Mouse (Mus musculus): ENCODE data around the gene Nubpl. TPM values are rescaled to one million over a fixed set of nuclear protein-coding genes. Genes with fewer than 3 reads are reported as not detected.
A peak's percentile ranks its signal among the peaks of the same experiment; 100 is the strongest.
"Not testable (repeated sequence)": the region's sequence is repeated elsewhere in the genome, so short reads cannot be mapped to it uniquely, and the experiment has no call there.

Nubpl gene
- polyA plus RNA-seq (2015; fragmentation: Nextera tagmentation; extraction: Ambion mirVana): 9.0 and 10.9 TPM in 2 replicates

GRCm38 (mm10) chr12:52097650-52098070 lies at the start of gene Nubpl:
Gene Nubpl (plus strand): TSS chr12:52097737.
- Histone ChIP-seq H3K36me3 (no peaks in the 10 kb centered on the region), H3K4me3 (peak within 1 kb of the TSS; percentile 99), H3K27me3 (no peaks in the 10 kb centered on the region), H3K27ac (peak within 1 kb of the TSS; percentile 65), H3K9me3 (replicated peaks) (no peaks in the 10 kb centered on the region), H3K4me1 (replicated peaks) (0 out of 2 replicates have a peak, but pooled peaks cover 6% of the 10 kb centered on the region), H3K4me2 (peak within 1 kb of the TSS; percentile 69), H3K9ac (peak within 1 kb of the TSS; percentile 94)
- WGBS: under 1% methylated on average over 32 of the region's 32 CpGs
- ATAC-seq (replicated peaks; ENCODE audit: insufficient number of reproducible peaks, insufficient read depth, low FRiP score, low read depth): peak; percentile 93

DNA sequence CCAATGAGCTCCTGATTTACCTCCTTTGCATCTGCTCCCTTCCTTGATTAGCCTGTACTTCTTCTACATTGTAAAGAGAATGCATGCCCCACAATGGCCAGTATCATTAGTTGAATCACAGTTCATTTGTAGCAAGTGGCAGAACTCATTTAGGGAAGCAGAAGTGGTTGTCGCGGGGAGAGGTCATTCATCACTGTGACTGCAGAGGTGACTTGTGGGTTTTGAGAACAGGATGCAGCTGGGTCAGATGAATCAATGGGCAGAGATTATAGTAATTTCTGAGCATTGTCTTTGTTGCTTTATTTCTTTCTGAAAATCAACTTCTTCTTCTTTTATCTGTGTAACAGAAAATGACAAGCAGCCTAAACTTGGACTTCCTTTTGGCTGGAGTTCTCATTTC lies 48.2 kb upstream of the Nubpl start:
- Histone ChIP-seq H3K27me3 (no peaks in the 10 kb centered on the region), H3K9ac (no peak overlapping the region), H3K27ac (no peak overlapping the region), H3K9me3 (replicated peaks) (no peaks in the 10 kb centered on the region), H3K4me1 (replicated peaks) (no peaks in the 10 kb centered on the region), H3K36me3 (no peaks in the 10 kb centered on the region), H3K4me2 (no peak overlapping the region), H3K4me3 (no peak overlapping the region)
- 58% methylated on average over 2 of the region's 2 CpGs for WGBS
- no peak for ATAC-seq (replicated peaks; ENCODE audit: insufficient number of reproducible peaks, insufficient read depth, low FRiP score, low read depth)

DNA sequence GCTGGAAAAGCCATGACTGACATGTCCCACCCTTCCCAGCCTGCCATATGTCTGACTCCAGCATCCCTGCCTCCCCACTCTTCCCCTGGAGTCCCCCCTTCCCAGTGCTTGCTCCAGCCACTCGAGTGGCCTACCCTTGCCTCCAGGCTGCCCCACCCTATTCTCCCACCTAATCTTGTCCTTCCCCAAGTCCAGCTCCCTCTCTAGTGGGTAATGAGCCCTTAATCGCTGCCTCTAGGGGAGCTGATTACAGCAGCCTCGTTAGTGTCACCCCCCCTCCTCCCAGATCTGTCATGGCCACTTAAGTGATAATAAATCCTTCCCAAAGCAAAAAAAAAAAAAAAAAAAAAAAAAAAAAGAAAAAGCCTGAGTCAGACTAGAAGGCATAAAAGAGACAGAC lies 18.2 kb upstream of the Nubpl start:
- H3K4me1 ChIP-seq (replicated peaks); H3K4me2 ChIP-seq; H3K9ac ChIP-seq; H3K27me3 ChIP-seq; ATAC-seq (replicated peaks; ENCODE audit: insufficient number of reproducible peaks, insufficient read depth, low FRiP score, low read depth); H3K4me3 ChIP-seq; H3K36me3 ChIP-seq; H3K9me3 ChIP-seq (replicated peaks); H3K27ac ChIP-seq: not testable (repeated sequence)
- WGBS: 17% methylated on average over 1 of the region's 3 CpGs

DNA sequence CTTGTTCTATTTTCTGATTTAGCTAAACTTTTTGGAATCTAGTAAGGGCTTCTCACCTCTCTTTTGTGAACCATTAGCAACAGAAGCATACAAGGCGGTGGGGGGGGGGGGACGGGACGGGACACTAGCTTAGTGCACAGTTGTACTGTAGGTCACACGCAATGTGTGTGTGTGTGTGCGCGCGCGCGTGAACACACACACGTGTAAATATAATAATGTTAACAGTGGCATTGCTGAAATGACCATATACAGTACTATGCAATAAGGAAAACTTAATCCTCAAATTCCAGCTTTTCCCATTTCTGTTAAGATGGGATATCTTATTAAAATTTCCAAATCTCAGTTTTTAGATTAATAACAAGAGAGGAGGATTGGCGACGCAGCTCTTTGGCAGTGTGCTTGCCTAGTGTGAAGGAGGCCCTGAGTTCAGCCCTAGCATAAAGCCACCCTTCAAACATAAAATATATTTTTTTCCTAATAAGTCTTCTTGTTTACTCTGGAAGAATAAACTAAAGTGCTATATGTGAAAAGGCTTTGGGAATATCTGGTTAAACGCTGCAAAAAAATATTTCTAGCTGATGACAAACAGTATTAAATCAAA lies 388 bp upstream of the Nubpl start:
- 0 out of 2 replicates have a peak, but pooled peaks cover 6% of the 10 kb centered on the region for H3K4me1 ChIP-seq (replicated peaks)
- 67% methylated on average over 13 of the region's 13 CpGs for WGBS
- H3K27me3 ChIP-seq: no peaks in the 10 kb centered on the region
- no peaks in the 10 kb centered on the region for H3K36me3 ChIP-seq
- no peaks in the 10 kb centered on the region for H3K9me3 ChIP-seq (replicated peaks)
- H3K27ac ChIP-seq: no peak overlapping the region
- ATAC-seq (replicated peaks; ENCODE audit: insufficient number of reproducible peaks, insufficient read depth, low FRiP score, low read depth): no peak
- H3K4me2 ChIP-seq: peak overlapping the region; percentile 69
- H3K4me3 ChIP-seq: peak overlapping the region; percentile 99
- H3K9ac ChIP-seq: no peak overlapping the region

DNA sequence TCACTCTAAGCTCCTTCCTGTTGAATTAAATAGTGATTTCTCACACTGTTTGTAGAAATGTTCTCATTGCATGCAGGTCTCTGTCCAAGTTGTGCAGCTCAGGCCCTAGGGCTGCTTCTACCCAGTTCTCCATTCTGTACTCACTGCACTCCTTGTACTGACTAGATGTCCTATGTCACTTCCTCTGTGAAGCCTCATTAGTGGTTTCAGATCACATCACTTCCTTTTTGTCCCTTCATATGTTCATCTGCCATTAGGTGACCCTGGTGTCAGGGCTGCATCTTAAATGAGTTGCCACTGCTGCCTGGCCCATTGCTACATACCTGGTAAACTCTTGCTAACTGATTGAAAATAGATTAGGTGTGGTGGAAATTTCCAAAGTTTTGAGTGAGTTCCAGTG lies 22.7 kb downstream of the Nubpl start:
- no peaks in the 10 kb centered on the region for H3K27me3 ChIP-seq
- no peak overlapping the region for H3K27ac ChIP-seq
- H3K4me3 ChIP-seq: no peak overlapping the region
- ATAC-seq (replicated peaks; ENCODE audit: insufficient number of reproducible peaks, insufficient read depth, low FRiP score, low read depth): no peak
- H3K4me2 ChIP-seq: no peak overlapping the region
- H3K36me3 ChIP-seq: no peaks in the 10 kb centered on the region
- no peak overlapping the region for H3K9ac ChIP-seq
- no peaks in the 10 kb centered on the region for H3K9me3 ChIP-seq (replicated peaks)
- H3K4me1 ChIP-seq (replicated peaks): peaks cover 9% of the 10 kb centered on the region

DNA sequence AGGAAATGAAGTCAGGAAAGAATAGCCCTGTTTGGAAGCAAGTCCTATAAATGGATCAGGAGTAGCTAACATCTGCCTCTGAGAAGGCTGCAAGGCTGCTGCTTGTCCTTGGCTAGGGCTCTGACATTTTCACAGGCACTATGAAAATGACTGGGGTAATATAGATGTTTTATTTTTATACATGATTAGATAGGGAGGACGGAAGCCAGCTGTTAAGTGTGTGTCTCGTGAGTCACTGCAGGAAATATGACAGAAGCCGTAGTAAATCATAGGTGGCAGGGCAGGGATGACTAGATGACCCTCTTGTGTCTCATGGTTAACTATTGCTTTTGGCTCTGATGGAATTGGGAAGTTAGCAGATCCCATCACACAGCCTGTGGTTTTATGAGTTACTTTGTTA lies 28.9 kb downstream of the Nubpl start:
- H3K4me1 ChIP-seq (replicated peaks): peaks cover 14% of the 10 kb centered on the region
- H3K4me3 ChIP-seq: no peak overlapping the region
- no peak overlapping the region for H3K4me2 ChIP-seq
- H3K27ac ChIP-seq: peak overlapping the region; percentile 51; the same call in 1 of the 2 replicates
- no peaks in the 10 kb centered on the region for H3K9me3 ChIP-seq (replicated peaks)
- WGBS: 27% methylated on average over 3 of the region's 3 CpGs
- no peaks in the 10 kb centered on the region for H3K36me3 ChIP-seq
- no peak for ATAC-seq (replicated peaks; ENCODE audit: insufficient number of reproducible peaks, insufficient read depth, low FRiP score, low read depth)
- no peaks in the 10 kb centered on the region for H3K27me3 ChIP-seq
- no peak overlapping the region for H3K9ac ChIP-seq

GRCm38 (mm10) chr12:52129072-52129471 lies 31.5 kb downstream of the Nubpl start:
- Histone ChIP-seq H3K4me1 (replicated peaks) (peaks cover 12% of the 10 kb centered on the region), H3K27ac (no peak overlapping the region), H3K4me3 (no peak overlapping the region), H3K36me3 (no peaks in the 10 kb centered on the region), H3K4me2 (no peak overlapping the region), H3K9ac (no peak overlapping the region), H3K9me3 (replicated peaks) (no peaks in the 10 kb centered on the region), H3K27me3 (no peaks in the 10 kb centered on the region)
- 87% methylated on average over 3 of the region's 3 CpGs for WGBS
- ATAC-seq (replicated peaks; ENCODE audit: insufficient number of reproducible peaks, insufficient read depth, low FRiP score, low read depth): no peak

DNA sequence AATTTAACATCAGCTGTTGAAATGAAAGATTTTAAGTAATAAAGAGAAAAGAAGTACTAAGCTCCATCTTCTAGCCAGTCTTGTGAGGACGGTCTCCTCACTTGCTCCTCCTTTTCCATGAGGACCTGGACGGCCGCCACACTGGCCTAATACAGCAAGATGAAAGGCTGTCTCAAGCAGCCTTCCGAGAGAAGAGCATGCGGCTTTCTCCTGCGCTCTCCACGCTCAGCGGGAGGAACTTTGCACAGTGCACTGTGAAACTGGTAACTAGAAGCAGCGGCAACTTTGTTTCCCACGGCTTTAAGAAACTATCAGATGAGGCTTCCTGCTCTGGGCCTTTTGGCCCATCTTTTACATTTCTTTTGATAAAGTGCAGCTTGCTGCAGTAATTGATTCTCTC lies 34.7 kb downstream of the Nubpl start:
- WGBS: 10% methylated on average over 10 of the region's 10 CpGs
- Histone ChIP-seq H3K4me3 (no peak overlapping the region), H3K27ac (no peak overlapping the region), H3K9me3 (replicated peaks) (no peaks in the 10 kb centered on the region), H3K27me3 (no peaks in the 10 kb centered on the region), H3K4me2 (peak overlapping the region; percentile 34), H3K4me1 (replicated peaks) (no peaks in the 10 kb centered on the region), H3K9ac (no peak overlapping the region), H3K36me3 (no peaks in the 10 kb centered on the region)
- ATAC-seq (replicated peaks; ENCODE audit: insufficient number of reproducible peaks, insufficient read depth, low FRiP score, low read depth): no peak

DNA sequence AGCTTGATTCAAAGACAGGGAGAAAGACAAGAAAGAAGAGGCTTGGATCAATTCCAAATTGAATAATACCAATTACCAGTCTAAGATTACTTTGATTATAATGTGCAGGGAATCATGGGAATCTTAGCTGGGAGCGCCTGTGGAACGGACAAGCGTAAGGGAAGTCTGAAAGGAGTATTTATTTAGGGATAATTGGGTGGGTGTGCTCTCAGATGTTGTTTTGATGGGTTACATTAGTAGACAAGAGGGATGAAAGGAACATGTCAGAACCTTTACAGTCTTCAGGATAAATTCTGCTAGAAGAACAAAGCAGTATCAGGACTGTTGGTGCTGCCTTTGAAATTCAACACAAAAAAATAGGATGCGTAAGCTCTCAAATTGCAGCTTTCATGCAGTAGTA lies 40.8 kb downstream of the Nubpl start:
- H3K27me3 ChIP-seq: no peaks in the 10 kb centered on the region

DNA sequence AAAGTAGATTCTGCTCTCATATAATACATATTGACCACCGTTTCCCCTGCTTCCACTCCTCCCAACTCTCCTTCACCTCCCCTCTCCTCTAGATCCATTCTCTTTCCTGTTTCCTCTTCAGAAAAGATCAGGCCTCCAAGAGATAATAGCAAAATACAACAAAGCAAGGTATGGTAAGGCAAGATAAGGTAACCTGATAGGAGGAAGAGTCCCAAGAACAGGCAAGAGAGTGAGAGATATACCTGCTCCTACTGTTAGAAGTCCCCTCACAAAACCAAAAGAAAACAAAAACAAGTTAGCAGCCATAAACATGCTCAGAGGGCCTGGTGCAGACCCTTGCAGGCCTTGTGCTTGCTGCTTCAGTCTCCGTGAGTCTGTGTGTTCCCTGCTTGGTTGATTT lies 49.1 kb downstream of the Nubpl start:
- Histone ChIP-seq H3K4me1 (replicated peaks) (no peaks in the 10 kb centered on the region), H3K4me2 (no peak overlapping the region), H3K9ac (no peak overlapping the region), H3K4me3 (no peak overlapping the region), H3K27ac (no peak overlapping the region), H3K36me3 (peaks cover 6% of the 10 kb centered on the region), H3K9me3 (replicated peaks) (no peaks in the 10 kb centered on the region), H3K27me3 (no peaks in the 10 kb centered on the region)
- 73% methylated on average over 2 of the region's 2 CpGs for WGBS
- no peak for ATAC-seq (replicated peaks; ENCODE audit: insufficient number of reproducible peaks, insufficient read depth, low FRiP score, low read depth)

More for the DNA sequence above, 40.8 kb downstream of the Nubpl start:
- H3K9me3 ChIP-seq (replicated peaks): no peaks in the 10 kb centered on the region
- H3K27ac ChIP-seq: no peak overlapping the region
- no peaks in the 10 kb centered on the region for H3K4me1 ChIP-seq (replicated peaks)
- no peaks in the 10 kb centered on the region for H3K36me3 ChIP-seq
- WGBS: 87% methylated on average over 4 of the region's 4 CpGs
- no peak overlapping the region for H3K9ac ChIP-seq
- ATAC-seq (replicated peaks; ENCODE audit: insufficient number of reproducible peaks, insufficient read depth, low FRiP score, low read depth): no peak
- no peak overlapping the region for H3K4me3 ChIP-seq
- no peak overlapping the region for H3K4me2 ChIP-seq

- Histone ChIP-seq H3K27ac (no peak overlapping the region), H3K9ac (no peak overlapping the region), H3K36me3 (no peaks in the 10 kb centered on the region), H3K4me3 (no peak overlapping the region), H3K4me1 (replicated peaks) (no peaks in the 10 kb centered on the region), H3K27me3 (no peaks in the 10 kb centered on the region), H3K4me2 (no peak overlapping the region), H3K9me3 (replicated peaks) (no peaks in the 10 kb centered on the region)
- WGBS: 59% methylated on average over 3 of the region's 3 CpGs
- ATAC-seq (replicated peaks; ENCODE audit: insufficient number of reproducible peaks, insufficient read depth, low FRiP score, low read depth): no peak
Measured at GRCm38 (mm10) chr12:52149448-52149847, 51.9 kb downstream of the Nubpl start.

DNA sequence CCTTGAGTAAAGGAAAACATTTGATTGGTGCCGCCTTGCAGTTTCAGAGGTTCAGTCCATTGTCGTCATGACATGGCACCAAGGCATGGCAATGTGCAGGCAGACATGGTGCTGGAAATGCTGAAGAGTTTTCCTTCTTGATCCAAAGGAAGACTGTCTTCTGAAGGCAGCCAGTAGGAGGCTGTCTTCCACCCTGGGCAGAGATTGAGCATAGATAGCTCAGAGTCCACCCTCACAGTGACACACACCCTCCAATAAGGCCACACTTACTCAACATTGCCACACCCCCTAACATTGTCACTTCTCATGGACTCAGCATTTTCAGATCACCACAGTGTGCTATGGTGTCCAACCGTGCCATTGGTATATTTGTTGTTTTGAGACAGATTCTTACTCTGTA lies 54.5 kb downstream of the Nubpl start:
- Histone ChIP-seq H3K4me3 (no peak overlapping the region), H3K9ac (no peak overlapping the region), H3K27me3 (no peaks in the 10 kb centered on the region), H3K9me3 (replicated peaks) (no peaks in the 10 kb centered on the region), H3K4me2 (no peak overlapping the region), H3K36me3 (no peaks in the 10 kb centered on the region), H3K27ac (no peak overlapping the region), H3K4me1 (replicated peaks) (no peaks in the 10 kb centered on the region)
- 95% methylated on average over 3 of the region's 3 CpGs for WGBS
- ATAC-seq (replicated peaks; ENCODE audit: insufficient number of reproducible peaks, insufficient read depth, low FRiP score, low read depth): no peak
